In genomic region chr19:40240838-40241689, GRCm38 (mm10) we compare ENCODE assay signal across 8 mouse cellular contexts. TPM values are rescaled to one million over a fixed set of nuclear protein-coding genes. Genes with fewer than 3 reads are reported as not detected.
DNase-seq lines count a peak whose midpoint lies in the region; ATAC-seq and TF ChIP-seq lines count a peak whose summit lies in the region.

No protein-coding gene starts in this region.

- H3K4me3 ChIP-seq in lung, embryonic 16.5 days (ENCODE audit: low read length), result no peak overlapping the region
- H3K4me3 ChIP-seq in lung, adult 2 months (replicated peaks; ENCODE audit: extremely low read depth, low read depth, low read length), result no peak overlapping the region
- no peak overlapping the region for H3K4me3 ChIP-seq in embryonic facial prominence, embryonic 11.5 days (ENCODE audit: low read depth, low read length)

- no peak overlapping the region for H3K9ac ChIP-seq in lung, embryonic 16.5 days (ENCODE audit: low read length)
- no peak overlapping the region for H3K9ac ChIP-seq in embryonic facial prominence, embryonic 11.5 days (replicated peaks; ENCODE audit: low read length)

- peak overlapping the region; percentile 56 for H3K27ac ChIP-seq in lung, embryonic 16.5 days (ENCODE audit: low read length)
- H3K27ac ChIP-seq in embryonic facial prominence, embryonic 11.5 days (replicated peaks; ENCODE audit: low read depth, low read length), result no peak overlapping the region; the same call in 1 of the 2 replicates

- no peaks in the 10 kb centered on the region for H3K27me3 ChIP-seq in lung, embryonic 16.5 days (ENCODE audit: control insufficient read depth, insufficient read depth, low read depth, low read length)
- H3K27me3 ChIP-seq in embryonic facial prominence, embryonic 11.5 days (ENCODE audit: control insufficient read depth, insufficient read depth, low read length), result no peaks in the 10 kb centered on the region

- TF ChIP-seq CTCF in lung, adult 2 months (IDR thresholded peaks at IDR 0.05; ENCODE audit: insufficient read depth, low read length), result no peak

- peaks cover 3% of the 10 kb centered on the region; the same call in 1 of the 2 replicates for H3K36me3 ChIP-seq in lung, embryonic 16.5 days (ENCODE audit: control insufficient read depth, insufficient read depth, low read length)
- no peaks in the 10 kb centered on the region; the same call in 1 of the 2 replicates for H3K36me3 ChIP-seq in embryonic facial prominence, embryonic 11.5 days (replicated peaks; ENCODE audit: control insufficient read depth, insufficient read depth, low read depth, low read length)

- peak; percentile 69 for ATAC-seq in lung, embryonic 16.5 days (ENCODE audit: low read depth)
- 0 out of 2 replicates have a peak, but pooled peaks have one; percentile 45 for ATAC-seq in embryonic facial prominence, embryonic 11.5 days (replicated peaks; ENCODE audit: insufficient number of reproducible peaks, low FRiP score, low TSS enrichment, low read depth)

- no peak for TF ChIP-seq POLR2A in lung, adult 2 months (IDR thresholded peaks at IDR 0.05; ENCODE audit: borderline replicate concordance, extremely low read depth, low read depth, low read length)

- intact Hi-C loops in left cerebral cortex, postnatal 4 days (cut with DNase I), result no loop called here

- no peaks in the 10 kb centered on the region for H3K9me3 ChIP-seq in lung, embryonic 16.5 days (ENCODE audit: control insufficient read depth, low read length)
- no peaks in the 10 kb centered on the region for H3K9me3 ChIP-seq in embryonic facial prominence, embryonic 11.5 days (replicated peaks; ENCODE audit: control insufficient read depth, low read length)

- DNase-seq in lung, adult 2 months, result no peak
- peak; percentile 55 for DNase-seq in embryonic facial prominence, embryonic 11.5 days (ENCODE audit: low spot score)
- DNase-seq in heart, adult 9 months (ENCODE audit: low spot score in 2 of 2), result peak; percentile 47 to 50
- DNase-seq in left cerebral cortex, postnatal 4 days, result peak; percentile 59
- DNase-seq in retina, embryonic 14.5 days (ENCODE audit: low spot score), result peak; percentile 58
- DNase-seq in yolk sac, embryonic 10.5 days (ENCODE audit: low spot score), result no peak
- no peak for DNase-seq in cerebellum, postnatal 36 days

- peaks cover 6% of the 10 kb centered on the region for H3K4me1 ChIP-seq in lung, embryonic 16.5 days (replicated peaks; ENCODE audit: control insufficient read depth, insufficient read depth, low read length)
- H3K4me1 ChIP-seq in lung, adult 2 months (ENCODE audit: control insufficient read depth, insufficient read depth, low read length), result peaks cover 10% of the 10 kb centered on the region
- H3K4me1 ChIP-seq in embryonic facial prominence, embryonic 11.5 days (ENCODE audit: control insufficient read depth, insufficient read depth, low read length), result no peaks in the 10 kb centered on the region

- WGBS in lung, embryonic 16.5 days, result 52% methylated on average over 14 of the region's 14 CpGs
- 37% methylated on average over 14 of the region's 14 CpGs for WGBS in lung, adult 2 months
- 50% methylated on average over 14 of the region's 14 CpGs for WGBS in embryonic facial prominence, embryonic 11.5 days

- no peak overlapping the region for H3K4me2 ChIP-seq in lung, embryonic 16.5 days (ENCODE audit: low read depth, low read length)
- H3K4me2 ChIP-seq in embryonic facial prominence, embryonic 11.5 days (ENCODE audit: low read depth, low read length), result no peak overlapping the region

RNA-seq across cellular contexts. Expression of gene Pdlim1, which starts 30.6 kb away (rescaled TPM):
- 179 and 200 TPM in 2 replicates for polyA plus RNA-seq in lung, embryonic 16.5 days (2015; fragmentation: Nextera tagmentation; extraction: Ambion mirVana)
- polyA plus RNA-seq in lung, adult 2 months (2012; rRNA removed), result 119 and 148 TPM in 2 replicates
- 121 and 137 TPM in 2 replicates for polyA plus RNA-seq in embryonic facial prominence, embryonic 11.5 days (2014; fragmentation: Nextera tagmentation; extraction: Ambion mirVana)
- total RNA-seq in left cerebral cortex, postnatal 4 days (2021), result 1 to 10 TPM; 1.6 to 3.4 TPM

RNA-seq across cellular contexts. Expression of gene Cyp2c70, which starts 53.9 kb away (rescaled TPM):
- polyA plus RNA-seq in lung, embryonic 16.5 days (2015; fragmentation: Nextera tagmentation; extraction: Ambion mirVana), result 0.41 TPM in 1 of 2 replicates, not detected in the other
- polyA plus RNA-seq in lung, adult 2 months (2012; rRNA removed), result 0.08 and 0.17 TPM in 2 replicates
- not detected in 2 replicates for polyA plus RNA-seq in embryonic facial prominence, embryonic 11.5 days (2014; fragmentation: Nextera tagmentation; extraction: Ambion mirVana)
- total RNA-seq in left cerebral cortex, postnatal 4 days (2021), result 1 to 10 TPM; 5.4 to 6.0 TPM

Comparison
In these comparisons a context has a peak if more than half of its experiments do, and no peak if none do; other contexts are left out.
1. DNase-seq: peak in embryonic facial prominence, embryonic 11.5 days (single experiment), heart, adult 9 months (2 of 2), left cerebral cortex, postnatal 4 days (single experiment) and retina, embryonic 14.5 days (single experiment); none in lung, adult 2 months (single experiment), yolk sac, embryonic 10.5 days (single experiment) and cerebellum, postnatal 36 days (0 of 2).